Mouse (Mus musculus): ENCODE measurements around the gene Ntm. TPM values are rescaled to one million over a fixed set of nuclear protein-coding genes. Genes with fewer than 3 reads are reported as not detected.

The Ntm gene
- polyA plus RNA-seq, 1 experiment from 2014 or later = 48.5 TPM

- Histone ChIP-seq H3K36me3 (ENCODE audit: control insufficient read depth, insufficient read depth, low read length) (no peaks in the 10 kb centered on the region), H3K27ac (ENCODE audit: low read depth, low read length) (no peak overlapping the region), H3K4me1 (ENCODE audit: control insufficient read depth, insufficient read depth, low read length) (no peaks in the 10 kb centered on the region), H3K9ac (ENCODE audit: low read depth, low read length) (no peak overlapping the region), H3K4me2 (replicated peaks; ENCODE audit: low read depth, low read length) (no peak overlapping the region), H3K27me3 (ENCODE audit: control insufficient read depth, insufficient read depth, low read length) (no peaks in the 10 kb centered on the region), H3K4me3 (ENCODE audit: low read length) (no peak overlapping the region), H3K9me3 (ENCODE audit: control insufficient read depth, low read length) (no peaks in the 10 kb centered on the region)
- ATAC-seq (ENCODE audit: low FRiP score, low TSS enrichment) = no peak
- WGBS = 78% methylated on average over 11 of the region's 11 CpGs
Observed at GRCm38 (mm10) chr9:29390796-29391517, 572.0 kb downstream of the Ntm start.

DNA sequence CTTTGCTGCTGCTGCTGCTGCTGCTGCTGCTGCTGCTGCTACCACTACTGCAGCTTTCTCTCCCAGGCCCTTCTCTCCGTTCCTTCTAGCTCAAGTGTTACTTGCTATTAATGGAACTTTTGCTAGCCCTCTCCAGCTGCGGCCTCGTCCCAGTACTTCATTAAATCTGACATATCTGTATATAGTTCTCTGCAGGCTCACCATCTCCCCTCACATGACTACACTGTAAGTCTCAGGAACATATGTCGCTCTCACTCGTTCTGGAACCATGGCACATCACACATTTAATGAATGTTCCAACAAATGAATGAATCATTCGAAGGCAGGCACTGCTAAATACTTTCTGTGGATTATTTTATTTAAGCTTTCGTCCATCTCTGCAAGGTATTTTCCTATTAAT is 573.7 kb downstream of the Ntm start:
- H3K4me3 ChIP-seq (ENCODE audit: low read length) = no peak overlapping the region
- 89% methylated on average over 7 of the region's 7 CpGs for WGBS
- H3K27me3 ChIP-seq (ENCODE audit: control insufficient read depth, insufficient read depth, low read length) = no peaks in the 10 kb centered on the region
- H3K27ac ChIP-seq (ENCODE audit: low read depth, low read length) = no peak overlapping the region
- no peaks in the 10 kb centered on the region for H3K9me3 ChIP-seq (ENCODE audit: control insufficient read depth, low read length)
- no peak for ATAC-seq (ENCODE audit: low FRiP score, low TSS enrichment)
- no peak overlapping the region for H3K9ac ChIP-seq (ENCODE audit: low read depth, low read length)
- no peak overlapping the region for H3K4me2 ChIP-seq (replicated peaks; ENCODE audit: low read depth, low read length)
- no peaks in the 10 kb centered on the region for H3K4me1 ChIP-seq (ENCODE audit: control insufficient read depth, insufficient read depth, low read length)
- H3K36me3 ChIP-seq (ENCODE audit: control insufficient read depth, insufficient read depth, low read length) = no peaks in the 10 kb centered on the region

DNA sequence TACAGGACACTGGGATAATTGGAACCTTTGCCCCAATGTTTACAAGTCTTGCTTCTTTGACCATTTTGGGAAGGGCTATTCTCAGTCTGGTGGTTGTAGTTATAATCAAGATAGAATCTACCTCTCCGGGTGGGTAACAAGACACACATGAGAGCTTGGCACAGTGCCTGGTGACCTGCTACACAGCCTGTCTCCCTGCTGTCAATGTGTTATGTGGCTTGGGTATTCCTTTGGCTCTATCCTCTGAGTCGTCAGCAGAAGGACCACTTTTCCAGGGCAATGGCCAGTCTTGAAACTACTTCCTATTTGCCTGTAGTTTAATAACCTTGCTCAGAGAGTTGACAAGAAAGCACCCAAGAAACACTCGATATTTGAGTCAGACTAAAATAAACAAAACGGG is 575.8 kb downstream of the Ntm start:
- no peak for ATAC-seq (ENCODE audit: low FRiP score, low TSS enrichment)
- H3K4me2 ChIP-seq (replicated peaks; ENCODE audit: low read depth, low read length) = no peak overlapping the region
- H3K27me3 ChIP-seq (ENCODE audit: control insufficient read depth, insufficient read depth, low read length) = no peaks in the 10 kb centered on the region
- WGBS = 77% methylated on average over 4 of the region's 4 CpGs
- H3K9me3 ChIP-seq (ENCODE audit: control insufficient read depth, low read length) = no peaks in the 10 kb centered on the region
- no peaks in the 10 kb centered on the region for H3K4me1 ChIP-seq (ENCODE audit: control insufficient read depth, insufficient read depth, low read length)
- no peaks in the 10 kb centered on the region for H3K36me3 ChIP-seq (ENCODE audit: control insufficient read depth, insufficient read depth, low read length)
- H3K4me3 ChIP-seq (ENCODE audit: low read length) = no peak overlapping the region
- no peak overlapping the region for H3K27ac ChIP-seq (ENCODE audit: low read depth, low read length)
- H3K9ac ChIP-seq (ENCODE audit: low read depth, low read length) = no peak overlapping the region

GRCm38 (mm10) chr9:29377172-29378002 is 585.6 kb downstream of the Ntm start:
- no peak for ATAC-seq (ENCODE audit: low FRiP score, low TSS enrichment)
- H3K9ac ChIP-seq (ENCODE audit: low read depth, low read length) = no peak overlapping the region
- no peak overlapping the region for H3K4me2 ChIP-seq (replicated peaks; ENCODE audit: low read depth, low read length)
- H3K36me3 ChIP-seq (ENCODE audit: control insufficient read depth, insufficient read depth, low read length) = no peaks in the 10 kb centered on the region
- WGBS = 83% methylated on average over 12 of the region's 12 CpGs
- no peaks in the 10 kb centered on the region for H3K9me3 ChIP-seq (ENCODE audit: control insufficient read depth, low read length)
- H3K4me3 ChIP-seq (ENCODE audit: low read length) = no peak overlapping the region
- H3K27me3 ChIP-seq (ENCODE audit: control insufficient read depth, insufficient read depth, low read length) = no peaks in the 10 kb centered on the region
- no peaks in the 10 kb centered on the region for H3K4me1 ChIP-seq (ENCODE audit: control insufficient read depth, insufficient read depth, low read length)
- no peak overlapping the region for H3K27ac ChIP-seq (ENCODE audit: low read depth, low read length)

- Histone ChIP-seq H3K4me3 (ENCODE audit: low read length) (no peak overlapping the region), H3K4me1 (ENCODE audit: control insufficient read depth, insufficient read depth, low read length) (no peaks in the 10 kb centered on the region; the same call in 1 of the 2 replicates), H3K9me3 (ENCODE audit: control insufficient read depth, low read length) (no peaks in the 10 kb centered on the region), H3K27ac (ENCODE audit: low read depth, low read length) (no peak overlapping the region), H3K36me3 (ENCODE audit: control insufficient read depth, insufficient read depth, low read length) (no peaks in the 10 kb centered on the region), H3K27me3 (ENCODE audit: control insufficient read depth, insufficient read depth, low read length) (no peaks in the 10 kb centered on the region), H3K4me2 (replicated peaks; ENCODE audit: low read depth, low read length) (no peak overlapping the region), H3K9ac (ENCODE audit: low read depth, low read length) (no peak overlapping the region)
- ATAC-seq (ENCODE audit: low FRiP score, low TSS enrichment) = no peak
- 81% methylated on average over 3 of the region's 3 CpGs for WGBS
Observed at GRCm38 (mm10) chr9:29371341-29371740, 591.6 kb downstream of the Ntm start.

GRCm38 (mm10) chr9:29369621-29370020 is 593.3 kb downstream of the Ntm start:
- no peak overlapping the region for H3K9ac ChIP-seq (ENCODE audit: low read depth, low read length)
- no peak overlapping the region for H3K27ac ChIP-seq (ENCODE audit: low read depth, low read length)
- no peak overlapping the region for H3K4me2 ChIP-seq (replicated peaks; ENCODE audit: low read depth, low read length)
- no peak for ATAC-seq (ENCODE audit: low FRiP score, low TSS enrichment)
- no peak overlapping the region for H3K4me3 ChIP-seq (ENCODE audit: low read length)
- no peaks in the 10 kb centered on the region for H3K9me3 ChIP-seq (ENCODE audit: control insufficient read depth, low read length)
- H3K4me1 ChIP-seq (ENCODE audit: control insufficient read depth, insufficient read depth, low read length) = no peaks in the 10 kb centered on the region; the same call in 1 of the 2 replicates
- no peaks in the 10 kb centered on the region for H3K36me3 ChIP-seq (ENCODE audit: control insufficient read depth, insufficient read depth, low read length)
- H3K27me3 ChIP-seq (ENCODE audit: control insufficient read depth, insufficient read depth, low read length) = no peaks in the 10 kb centered on the region
- 89% methylated on average over 3 of the region's 3 CpGs for WGBS

DNA sequence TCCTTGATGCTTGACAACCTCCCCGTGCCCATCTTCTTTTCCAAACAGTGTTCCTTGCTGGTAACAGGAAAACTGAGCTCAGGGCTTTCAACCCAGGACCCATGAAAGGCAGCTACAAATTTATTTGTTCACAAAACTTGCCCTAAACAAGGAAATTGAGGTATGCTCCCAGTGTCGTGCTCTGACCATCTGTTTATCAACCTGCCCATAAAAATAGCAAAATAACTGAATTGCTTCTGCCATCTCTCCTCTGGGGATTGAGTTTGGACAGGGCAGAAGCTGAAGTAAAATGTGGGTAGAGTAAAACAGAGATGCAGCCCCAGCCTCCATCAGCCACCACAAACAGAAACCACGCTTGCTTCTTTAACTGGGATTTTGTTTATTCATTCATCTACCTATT is 594.6 kb downstream of the Ntm start:
- H3K27me3 ChIP-seq (ENCODE audit: control insufficient read depth, insufficient read depth, low read length) = no peaks in the 10 kb centered on the region
- no peak overlapping the region for H3K4me3 ChIP-seq (ENCODE audit: low read length)
- H3K36me3 ChIP-seq (ENCODE audit: control insufficient read depth, insufficient read depth, low read length) = no peaks in the 10 kb centered on the region
- WGBS = 71% methylated on average over 3 of the region's 3 CpGs
- no peaks in the 10 kb centered on the region for H3K9me3 ChIP-seq (ENCODE audit: control insufficient read depth, low read length)
- no peak overlapping the region for H3K27ac ChIP-seq (ENCODE audit: low read depth, low read length)
- no peak for ATAC-seq (ENCODE audit: low FRiP score, low TSS enrichment)
- H3K9ac ChIP-seq (ENCODE audit: low read depth, low read length) = no peak overlapping the region
- H3K4me2 ChIP-seq (replicated peaks; ENCODE audit: low read depth, low read length) = no peak overlapping the region
- H3K4me1 ChIP-seq (ENCODE audit: control insufficient read depth, insufficient read depth, low read length) = no peaks in the 10 kb centered on the region; the same call in 1 of the 2 replicates

DNA sequence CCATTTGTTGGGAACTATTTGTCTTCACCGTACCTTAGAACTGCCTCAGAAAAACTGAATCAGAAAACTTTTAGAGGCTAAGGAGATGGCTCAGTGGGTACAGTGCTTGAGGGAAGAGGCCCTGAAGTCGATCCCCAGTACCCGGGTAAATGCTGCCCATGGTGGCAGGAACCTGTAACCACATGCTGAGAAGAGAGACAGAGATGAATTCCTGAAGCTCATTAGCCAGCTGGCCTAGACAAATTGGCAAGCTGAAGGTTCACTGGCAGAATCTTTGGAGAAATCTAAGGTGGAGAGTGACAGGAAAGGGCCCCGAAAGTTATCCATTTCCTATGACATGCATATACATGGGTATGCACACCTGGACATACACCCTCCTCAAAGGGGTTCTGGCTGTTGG is 605.1 kb downstream of the Ntm start:
- no peaks in the 10 kb centered on the region for H3K27me3 ChIP-seq (ENCODE audit: control insufficient read depth, insufficient read depth, low read length)
- no peak overlapping the region for H3K4me2 ChIP-seq (replicated peaks; ENCODE audit: low read depth, low read length)
- H3K27ac ChIP-seq (ENCODE audit: low read depth, low read length) = no peak overlapping the region
- no peak overlapping the region for H3K9ac ChIP-seq (ENCODE audit: low read depth, low read length)
- no peaks in the 10 kb centered on the region for H3K36me3 ChIP-seq (ENCODE audit: control insufficient read depth, insufficient read depth, low read length)
- WGBS = 89% methylated on average over 4 of the region's 4 CpGs
- no peaks in the 10 kb centered on the region for H3K9me3 ChIP-seq (ENCODE audit: control insufficient read depth, low read length)
- H3K4me3 ChIP-seq (ENCODE audit: low read length) = no peak overlapping the region
- ATAC-seq (ENCODE audit: low FRiP score, low TSS enrichment) = no peak
- H3K4me1 ChIP-seq (ENCODE audit: control insufficient read depth, insufficient read depth, low read length) = 0 out of 2 replicates have a peak, but pooled peaks cover 12% of the 10 kb centered on the region

GRCm38 (mm10) chr9:29342303-29342702 is 620.6 kb downstream of the Ntm start:
- Histone ChIP-seq H3K4me1 (ENCODE audit: control insufficient read depth, insufficient read depth, low read length) (0 out of 2 replicates have a peak, but pooled peaks cover 6% of the 10 kb centered on the region), H3K4me3 (ENCODE audit: low read length) (no peak overlapping the region), H3K4me2 (replicated peaks; ENCODE audit: low read depth, low read length) (no peak overlapping the region), H3K27me3 (ENCODE audit: control insufficient read depth, insufficient read depth, low read length) (no peaks in the 10 kb centered on the region), H3K9me3 (ENCODE audit: control insufficient read depth, low read length) (no peaks in the 10 kb centered on the region), H3K9ac (ENCODE audit: low read depth, low read length) (no peak overlapping the region), H3K36me3 (ENCODE audit: control insufficient read depth, insufficient read depth, low read length) (no peaks in the 10 kb centered on the region), H3K27ac (ENCODE audit: low read depth, low read length) (no peak overlapping the region)
- ATAC-seq (ENCODE audit: low FRiP score, low TSS enrichment) = no peak
- WGBS = 22% methylated on average over 7 of the region's 7 CpGs

Measured in kidney, embryonic 14.5 days (tissue).